Mouse (Mus musculus): ENCODE measurements around the gene Gls. TPM values are rescaled to one million over a fixed set of nuclear protein-coding genes. Genes with fewer than 3 reads are reported as not detected.

Gene Gls
- total RNA-seq, 2 experiments from 2014 or later = 103 to 192 TPM

DNA sequence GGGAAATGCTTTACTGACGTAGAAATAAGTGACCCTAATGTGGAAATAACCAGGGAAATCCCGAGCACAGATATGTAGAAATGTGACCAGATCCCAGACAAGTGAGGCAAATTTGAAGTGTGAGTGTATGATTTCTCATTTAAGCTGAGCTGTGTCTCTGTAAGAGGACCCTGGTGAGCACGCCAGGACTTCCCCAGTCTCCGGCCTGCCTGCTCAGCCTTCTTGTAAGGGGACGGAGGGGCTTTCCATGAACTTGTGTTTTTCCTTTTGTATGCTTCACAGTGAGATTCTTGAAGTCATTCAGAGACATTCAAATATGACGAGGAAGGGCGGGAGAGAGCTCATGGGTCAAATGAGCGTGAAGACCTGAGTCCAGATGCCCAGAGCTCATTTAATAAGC lies 99.8 kb downstream of the Gls start:
- no peak for ATAC-seq (replicated peaks; ENCODE audit: poor library complexity, severe bottlenecking)

DNA sequence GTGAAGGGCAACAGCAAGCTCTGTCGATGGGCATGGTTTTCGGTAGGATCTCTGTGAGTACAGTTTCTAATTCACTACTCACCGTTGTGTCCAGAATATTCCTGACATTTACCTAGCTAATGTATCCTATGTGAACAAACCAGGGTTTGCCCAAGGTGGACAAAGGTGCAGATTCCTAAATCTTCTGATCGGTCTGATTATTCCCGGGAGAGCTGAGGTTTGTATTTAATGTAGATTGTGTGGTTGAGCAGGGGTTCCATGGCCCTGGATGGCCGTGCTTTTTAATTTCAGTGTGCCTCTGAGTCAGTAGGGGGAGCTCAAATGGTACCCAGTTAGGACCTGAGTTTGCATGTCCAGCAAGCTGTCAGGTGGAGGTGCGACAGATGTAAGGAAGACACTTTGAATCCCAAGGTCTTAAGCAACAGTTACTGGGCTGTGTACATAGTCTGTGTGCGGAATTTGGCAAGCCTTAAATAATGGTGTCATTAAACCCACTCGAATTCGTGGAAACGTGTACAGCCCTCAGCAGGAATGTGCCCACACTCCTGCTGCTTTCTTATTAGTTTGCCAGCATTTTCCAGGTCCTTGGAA lies 101.2 kb downstream of the Gls start:
- ATAC-seq (replicated peaks; ENCODE audit: poor library complexity, severe bottlenecking) = no peak

DNA sequence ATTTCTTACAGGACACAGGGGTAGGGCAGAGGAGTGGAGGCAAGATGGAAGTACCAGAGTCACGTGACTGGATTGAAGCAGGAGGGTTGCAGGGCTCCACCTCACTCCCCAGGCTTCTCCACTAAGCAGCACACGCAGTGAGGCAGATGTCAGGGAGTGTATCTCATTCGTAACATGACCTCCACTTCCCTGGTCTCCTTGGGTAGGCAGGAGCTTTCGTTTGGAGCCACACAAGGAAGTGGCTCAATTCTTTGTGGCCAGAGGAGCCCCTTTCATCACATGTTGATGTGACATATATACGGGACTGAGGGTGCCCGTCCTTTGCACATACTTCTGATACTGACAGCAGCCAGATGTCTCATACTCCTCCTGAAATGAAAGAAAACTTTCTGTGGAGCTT lies 103.2 kb downstream of the Gls start:
- ATAC-seq (replicated peaks; ENCODE audit: poor library complexity, severe bottlenecking) = peak; percentile 98

DNA sequence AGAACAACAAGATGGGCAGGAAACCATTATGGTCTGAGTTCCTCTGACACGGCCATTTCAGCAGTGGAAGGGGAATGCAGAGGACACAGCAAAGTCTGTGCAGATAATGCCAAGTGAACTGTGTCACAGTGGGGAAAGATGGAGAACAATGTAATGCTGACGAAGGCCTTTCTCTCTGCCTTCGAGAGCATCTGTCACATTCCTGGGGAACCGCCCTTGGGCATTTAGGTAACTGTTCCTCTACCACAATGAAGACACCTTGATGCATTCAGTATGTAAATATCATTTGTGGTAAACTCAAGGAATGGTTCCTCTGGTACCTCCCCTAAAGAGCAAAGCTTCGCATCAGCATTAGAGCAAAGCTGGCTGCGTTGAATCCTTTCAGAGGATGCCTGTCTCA lies 105.7 kb downstream of the Gls start:
- ATAC-seq (replicated peaks; ENCODE audit: poor library complexity, severe bottlenecking) = no peak

DNA sequence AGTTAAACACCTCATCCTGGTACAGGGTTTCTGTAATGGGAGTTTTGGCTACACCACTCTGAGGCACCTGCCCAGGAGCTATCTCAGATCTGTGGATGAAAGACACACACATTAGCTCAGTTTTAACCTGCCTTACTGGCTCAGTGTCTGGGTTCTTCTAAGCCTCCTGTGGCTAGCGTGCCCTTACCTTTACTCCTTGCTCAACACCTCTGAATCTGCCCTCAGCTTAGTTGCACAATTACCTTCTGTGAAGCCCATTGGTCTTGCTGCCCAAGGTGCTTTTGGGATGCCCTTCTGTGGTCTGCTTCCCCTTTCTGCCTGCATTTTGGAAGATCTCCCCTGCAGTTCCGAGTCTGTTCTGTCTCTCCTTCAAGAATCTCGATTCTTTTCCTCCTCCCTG lies 108.2 kb downstream of the Gls start:
- ATAC-seq (replicated peaks; ENCODE audit: poor library complexity, severe bottlenecking) = no peak

DNA sequence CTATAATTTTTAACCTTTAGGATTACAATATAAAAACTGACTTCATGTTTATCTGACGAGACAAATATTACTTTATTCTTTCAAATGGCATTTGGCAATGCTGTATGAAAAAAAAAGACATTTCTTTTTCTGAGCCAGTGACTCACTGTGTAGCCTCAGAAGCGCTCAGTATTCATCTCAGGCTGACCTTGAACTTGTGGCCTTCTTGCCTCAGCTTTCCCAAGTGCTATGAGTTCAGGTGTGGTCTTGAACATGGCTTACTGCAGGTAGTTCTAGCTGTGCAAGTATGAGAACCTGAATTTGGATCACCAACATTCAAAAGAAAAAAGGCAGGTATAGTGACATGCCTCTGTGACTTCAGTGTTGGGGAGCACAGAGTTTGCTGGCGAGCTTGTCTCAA lies 112.0 kb downstream of the Gls start:
- ATAC-seq (replicated peaks; ENCODE audit: poor library complexity, severe bottlenecking) = no peak

DNA sequence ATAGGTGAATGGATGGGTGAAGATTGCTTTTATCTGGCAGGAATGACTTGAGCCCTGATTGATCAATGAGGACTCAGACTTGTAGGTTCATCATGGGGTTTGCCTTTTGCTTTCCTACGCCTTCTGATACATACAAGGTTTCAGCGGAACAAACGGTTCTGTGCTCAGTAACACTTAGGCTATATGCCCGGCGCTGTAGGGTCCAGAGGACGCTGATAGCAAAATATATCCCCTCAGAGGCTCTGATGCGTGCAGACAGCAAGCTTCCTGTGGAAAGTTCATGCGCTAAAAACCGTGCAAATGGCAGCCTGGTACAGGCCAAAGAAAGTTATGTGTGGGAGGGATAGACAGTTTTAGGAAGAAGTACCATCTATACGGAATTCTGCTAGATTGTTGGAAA lies 112.8 kb downstream of the Gls start:
- no peak for ATAC-seq (replicated peaks; ENCODE audit: poor library complexity, severe bottlenecking)

DNA sequence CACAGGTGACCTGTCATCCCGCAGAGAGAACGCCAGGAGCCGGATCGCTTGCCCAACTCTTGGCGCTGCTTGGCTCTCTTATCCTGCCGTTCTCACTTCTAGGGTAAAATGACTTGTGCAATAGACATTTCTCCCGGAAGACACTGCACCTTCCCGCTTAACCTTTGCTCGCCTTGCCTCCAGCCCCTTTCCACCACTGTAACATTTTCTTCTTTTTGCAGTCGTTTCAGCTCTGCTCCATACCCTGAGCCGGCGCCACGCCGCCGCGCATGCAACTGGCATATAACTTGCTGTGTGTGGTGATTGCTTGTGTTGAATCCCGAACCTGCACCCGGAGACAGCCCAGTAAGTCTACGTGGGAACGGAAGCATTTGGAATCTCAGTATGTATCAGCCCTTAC lies 113.3 kb downstream of the Gls start:
- ATAC-seq (replicated peaks; ENCODE audit: poor library complexity, severe bottlenecking) = peak; percentile 41

DNA sequence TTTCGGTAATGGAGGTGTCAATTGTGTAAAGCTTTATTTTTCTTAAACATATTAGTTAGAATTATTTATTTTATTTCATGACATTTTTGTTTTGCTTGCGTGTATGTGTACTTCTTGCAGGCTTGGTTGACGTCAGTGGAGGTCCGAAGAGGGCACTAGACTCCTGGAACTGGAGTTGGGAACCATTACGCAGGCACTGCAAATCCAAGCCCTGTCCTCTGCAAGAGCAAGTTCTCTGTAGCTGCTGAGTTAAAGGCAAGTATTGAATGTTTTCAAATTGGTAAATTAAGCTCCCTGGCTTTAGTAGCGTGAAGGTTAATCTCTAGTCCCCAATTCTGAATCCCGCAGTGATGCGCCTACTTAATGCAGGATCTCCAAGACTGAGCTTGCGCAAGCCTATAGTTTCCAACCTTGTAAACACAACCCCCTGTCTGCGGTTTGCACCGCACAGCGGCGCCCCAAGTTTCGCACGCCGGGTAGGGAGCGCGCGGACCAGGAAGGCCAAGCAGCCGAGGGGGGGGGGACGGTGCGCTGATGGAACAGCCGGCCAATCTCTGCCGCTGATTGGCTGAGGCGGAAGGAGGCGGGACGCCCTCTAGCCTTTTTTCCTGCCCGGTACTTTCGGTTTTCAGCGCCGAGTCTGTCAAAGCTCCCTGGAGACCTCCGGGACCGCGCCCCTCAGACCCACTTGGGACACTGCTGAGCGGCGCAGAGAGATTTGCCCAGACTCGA lies 114.0 kb downstream of the Gls start, which contains the start of gene Stat1:
TSS of gene Stat1 (plus strand) at position 581 of the 732 bp plus-strand sequence.
- peak; percentile 98 for ATAC-seq (replicated peaks; ENCODE audit: poor library complexity, severe bottlenecking)

DNA sequence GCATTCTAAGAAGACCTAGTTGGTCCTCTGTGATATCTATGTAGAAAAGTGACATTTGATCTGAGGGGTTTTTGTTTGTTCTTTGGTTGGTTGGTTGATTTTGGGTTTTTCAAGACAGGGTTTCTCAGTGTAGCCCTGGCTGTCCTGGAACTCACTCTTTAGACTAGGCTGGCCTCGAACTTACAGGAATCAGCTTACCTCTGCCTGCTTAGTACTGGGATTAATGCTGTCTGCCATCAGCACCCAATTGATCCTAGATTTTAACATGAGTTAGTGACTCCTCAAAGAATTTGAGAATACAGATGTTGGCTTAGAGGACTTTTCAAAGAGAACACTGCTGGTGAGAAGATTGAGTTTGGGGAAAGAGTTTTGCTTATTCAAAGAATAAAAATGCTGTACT lies 115.3 kb downstream of the Gls start:
- ATAC-seq (replicated peaks; ENCODE audit: poor library complexity, severe bottlenecking) = no peak

DNA sequence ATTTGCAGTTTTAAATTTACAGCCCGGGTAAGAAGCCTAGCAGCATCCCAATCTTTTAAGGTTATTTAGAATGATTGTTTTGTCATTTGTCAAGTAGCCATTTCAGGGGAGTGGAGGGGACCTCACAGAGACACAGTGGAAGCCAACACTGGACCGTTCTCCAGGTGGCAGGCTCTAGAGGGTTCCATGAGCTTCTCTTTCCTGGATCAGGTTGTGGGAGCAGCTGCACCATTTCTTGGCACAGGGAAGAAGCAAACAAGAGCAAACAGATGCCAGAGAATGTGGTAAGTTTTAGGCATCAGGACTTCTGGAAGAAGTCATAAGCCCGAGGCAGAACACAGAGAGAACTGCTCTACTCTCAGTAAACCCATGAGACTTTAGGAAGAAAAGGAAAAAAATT lies 116.6 kb downstream of the Gls start:
- no peak for ATAC-seq (replicated peaks; ENCODE audit: poor library complexity, severe bottlenecking)

DNA sequence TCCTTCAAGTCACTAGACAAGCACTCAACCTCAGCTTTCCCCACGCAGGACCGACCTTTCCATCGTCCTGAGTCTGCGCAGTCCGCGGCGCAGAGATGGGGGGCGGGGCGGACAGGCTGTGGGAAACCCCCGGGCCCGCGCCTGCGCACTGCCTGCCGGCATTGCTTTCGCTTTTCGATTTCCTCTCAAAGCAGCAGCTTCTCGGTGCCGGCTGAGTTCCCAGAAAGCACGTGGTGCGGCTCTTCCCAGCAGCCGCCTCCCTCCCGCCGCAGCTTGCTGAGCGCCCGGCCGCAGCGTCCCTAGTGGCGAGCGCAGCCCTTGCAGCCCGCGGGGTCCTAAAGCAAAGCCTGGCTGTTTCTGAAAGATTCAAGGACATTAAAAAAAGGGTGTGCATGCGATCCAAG lies 119.4 kb downstream of the Gls start:
- ATAC-seq (replicated peaks; ENCODE audit: poor library complexity, severe bottlenecking) = peak; percentile 99

Other genes starting within 250 kb of the Gls start
- gene Stat4, start 246.1 kb downstream of the Gls start, total RNA-seq (2014; fragmentation: Nextera tagmentation) = 32.2 and 34.1 TPM in 2 replicates
- 21.5 and 26.1 TPM in 2 replicates for gene Stat4, start 246.1 kb downstream of the Gls start, total RNA-seq (2017)
- 34.7 and 65.5 TPM in 2 replicates for gene Stat1, start 113.8 kb downstream of the Gls start, total RNA-seq (2014; fragmentation: Nextera tagmentation)
- 51.1 and 52.7 TPM in 2 replicates for gene Stat1, start 113.8 kb downstream of the Gls start, total RNA-seq (2017)

Data from granulocyte monocyte progenitor cell, adult 5-6 weeks (primary cell).